ENCODE assay signal across 8 mouse cellular contexts in the genomic region with DNA sequence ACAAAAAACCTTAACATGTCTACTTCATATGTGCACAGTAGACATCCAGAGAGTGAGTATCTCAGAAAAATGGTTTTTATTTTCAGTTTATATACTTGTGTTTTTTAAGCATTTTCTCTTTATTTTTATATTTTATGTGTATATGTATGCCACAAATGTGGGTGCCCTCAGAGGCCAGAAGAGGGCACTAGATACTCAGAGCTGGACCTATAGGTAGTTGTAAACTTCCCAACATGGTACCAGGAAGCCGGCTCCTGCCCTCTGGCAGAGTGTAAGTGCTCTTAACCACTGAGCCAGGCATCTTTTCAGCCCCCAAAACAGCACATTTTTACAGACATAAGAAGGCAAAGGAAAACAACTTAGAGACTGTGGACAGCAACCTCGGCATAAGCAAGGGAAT. TPM values are rescaled to one million over a fixed set of nuclear protein-coding genes. Genes with fewer than 3 reads are reported as not detected.
DNase-seq lines count a peak whose midpoint lies in the region; ATAC-seq lines count a peak whose summit lies in the region.

No protein-coding gene starts in this region.

- H3K4me2 ChIP-seq in hindbrain, embryonic 13.5 days = no peak overlapping the region

- H3K36me3 ChIP-seq in hindbrain, embryonic 10.5 days = no peaks in the 10 kb centered on the region
- H3K36me3 ChIP-seq in hindbrain, embryonic 13.5 days = no peaks in the 10 kb centered on the region
- H3K36me3 ChIP-seq in forebrain, embryonic 10.5 days (replicated peaks) = no peaks in the 10 kb centered on the region

- H3K4me1 ChIP-seq in hindbrain, embryonic 10.5 days (replicated peaks) = no peaks in the 10 kb centered on the region
- H3K4me1 ChIP-seq in hindbrain, embryonic 13.5 days (replicated peaks) = no peaks in the 10 kb centered on the region
- no peaks in the 10 kb centered on the region for H3K4me1 ChIP-seq in forebrain, embryonic 10.5 days

- no peak for ATAC-seq in hindbrain, embryonic 13.5 days (ENCODE audit: low FRiP score)
- peak; percentile 48 for ATAC-seq in activated CD4-positive, CD25-positive, alpha-beta regulatory T cell, adult 4 months

- no peak overlapping the region for H3K4me3 ChIP-seq in hindbrain, embryonic 10.5 days
- no peak overlapping the region for H3K4me3 ChIP-seq in hindbrain, embryonic 13.5 days
- H3K4me3 ChIP-seq in forebrain, embryonic 10.5 days = no peak overlapping the region

- H3K27ac ChIP-seq in hindbrain, embryonic 10.5 days = no peak overlapping the region
- no peak overlapping the region for H3K27ac ChIP-seq in hindbrain, embryonic 13.5 days
- H3K27ac ChIP-seq in forebrain, embryonic 10.5 days = no peak overlapping the region

- 62% methylated on average over 2 of the region's 2 CpGs for WGBS in hindbrain, embryonic 10.5 days
- 61% methylated on average over 2 of the region's 2 CpGs for WGBS in hindbrain, embryonic 13.5 days
- WGBS in forebrain, embryonic 10.5 days = 52% methylated on average over 2 of the region's 2 CpGs

- no peaks in the 10 kb centered on the region for H3K9me3 ChIP-seq in hindbrain, embryonic 10.5 days
- no peaks in the 10 kb centered on the region for H3K9me3 ChIP-seq in hindbrain, embryonic 13.5 days
- no peaks in the 10 kb centered on the region for H3K9me3 ChIP-seq in forebrain, embryonic 10.5 days

- no peak overlapping the region for H3K9ac ChIP-seq in hindbrain, embryonic 13.5 days

- DNase-seq in hindbrain, embryonic 10.5 days (ENCODE audit: low spot score) = peak; percentile 5
- peak; percentile 48 for DNase-seq in CD4-positive helper T cell, adult 2 months (ENCODE audit: low read depth, low spot score)
- peak; percentile 5 for DNase-seq in lung, postnatal 25 days (ENCODE audit: low spot score)
- no peak for DNase-seq in layer of hippocampus, adult 11-12 months (ENCODE audit: low spot score)
- DNase-seq in forebrain, embryonic 10.5 days (ENCODE audit: extremely low spot score, low spot score) = no peak
- no peak for DNase-seq in urinary bladder, adult 18-20 months (ENCODE audit: low spot score in 2 of 2)

- H3K27me3 ChIP-seq in hindbrain, embryonic 10.5 days (ENCODE audit: insufficient read depth, poor library complexity, severe bottlenecking) = no peaks in the 10 kb centered on the region
- H3K27me3 ChIP-seq in hindbrain, embryonic 13.5 days = no peaks in the 10 kb centered on the region
- no peaks in the 10 kb centered on the region for H3K27me3 ChIP-seq in forebrain, embryonic 10.5 days (ENCODE audit: poor library complexity, severe bottlenecking)

RNA-seq across cellular contexts. Expression of a gene that starts 20.2 kb away (rescaled TPM):
- 11.4 and 11.9 TPM in 2 replicates for polyA plus RNA-seq in hindbrain, embryonic 10.5 days (2016; fragmentation: Nextera tagmentation; extraction: Ambion mirVana)
- polyA plus RNA-seq in hindbrain, embryonic 13.5 days (2015; fragmentation: Nextera tagmentation; extraction: Ambion mirVana) = 43.1 and 44.8 TPM in 2 replicates
- polyA plus RNA-seq in activated CD4-positive, CD25-positive, alpha-beta regulatory T cell, adult 4 months (2017; shearing (Covaris generic)) = 10 to 100 TPM; 41.6 to 80.5 TPM
- 10.3 and 10.7 TPM in 2 replicates for polyA plus RNA-seq in forebrain, embryonic 10.5 days (2016; fragmentation: Nextera tagmentation; extraction: Ambion mirVana)

Comparison
In these comparisons a context has a peak if more than half of its experiments do, and no peak if none do; other contexts are left out.
1. DNase-seq: peak in hindbrain, embryonic 10.5 days (single experiment), CD4-positive helper T cell, adult 2 months (single experiment) and lung, postnatal 25 days (single experiment); none in layer of hippocampus, adult 11-12 months (single experiment), forebrain, embryonic 10.5 days (single experiment) and urinary bladder, adult 18-20 months (0 of 2).